Mouse (Mus musculus) gastrocnemius, postnatal 4 days (tissue): ENCODE measurements around the gene Pml. TPM values are rescaled to one million over a fixed set of nuclear protein-coding genes. Genes with fewer than 3 reads are reported as not detected.

Experiments used
- DNase-seq, 2 experiments: peaks; one replicate each; pipeline ENCODE4 v3.0.0; 2021 to 2022; ENCODE audit warnings: low spot score in 2 of 2, mixed read lengths in 2 of 2
- microRNA-seq: library from miRNA; unstranded; fragments of <30 nt; microRNA quantifications from one replicate; pipeline ENCODE4 v1.2.0, GENCODE M21; 2021
- total RNA-seq, 2 experiments: library from RNA; stranded (reverse); gene quantifications; 2 replicates each; pipeline ENCODE4 v1.2.3; 2021

Pml gene
- total RNA-seq, 2 experiments from 2014 or later, result 16.8 to 19.5 TPM

GRCm38 (mm10) chr9:58175745-58176487, 73.7 kb downstream of the Pml start:
- no peak for DNase-seq

- no peak for DNase-seq
These were observed 74.8 kb downstream of the Pml start for GRCm38 (mm10) chr9:58174818-58175251.

GRCm38 (mm10) chr9:58172863-58173262, 76.7 kb downstream of the Pml start:
- DNase-seq, result no peak

GRCm38 (mm10) chr9:58169426-58169825, 80.2 kb downstream of the Pml start:
- no peak for DNase-seq

- DNase-seq, result no peak
These were observed 80.7 kb downstream of the Pml start for GRCm38 (mm10) chr9:58168880-58169279.

Small RNAs within 50 kb of the gene (microRNA-seq; reads per million reads assigned to microRNA genes)
- gene Mir6385, result not detected

Other genes starting within 250 kb of the Pml start
- gene Cyp11a1, start 243.4 kb downstream of the Pml start, total RNA-seq, result 1 to 10 TPM; 5.4 TPM
- gene Stra6, start 186.0 kb downstream of the Pml start, total RNA-seq, result 1 to 10 TPM in 1 of 2 experiments, under 1 TPM in 1; 0.74 to 1.1 TPM
- not detected for gene Ccdc33, start 131.0 kb downstream of the Pml start, total RNA-seq
- 100 to 1,000 TPM; 179 to 208 TPM for gene Islr, start 45.5 kb downstream of the Pml start, total RNA-seq
- gene Islr2, start 45.5 kb downstream of the Pml start, total RNA-seq, result 1 to 10 TPM; 6.4 to 7.7 TPM
- gene Stoml1, start 3.4 kb upstream of the Pml start, total RNA-seq, result 10 to 100 TPM; 16.1 to 16.6 TPM
- 10 to 100 TPM; 95.5 to 95.9 TPM for gene Loxl1, start 63.4 kb upstream of the Pml start, total RNA-seq
- gene Tbc1d21, start 120.7 kb upstream of the Pml start, total RNA-seq, result not detected
- gene Insyn1, start 238.8 kb upstream of the Pml start, total RNA-seq, result 10 to 100 TPM; 12.0 to 12.7 TPM